Mouse (Mus musculus) MEL (cell line): Measurements from ENCODE around the gene Zfp952. TPM values are rescaled to one million over a fixed set of nuclear protein-coding genes. Genes with fewer than 3 reads are reported as not detected.

Experiments used
- KAT2A ChIP-seq: conservative IDR thresholded peaks from 2 replicates; pipeline ENCODE4 v1.6.1; 2012; ENCODE audit warnings: low read depth, low read length, improper control_type of control experiment, inconsistent platforms
- MEF2A ChIP-seq: IDR thresholded peaks from 2 replicates; pipeline ENCODE4 v1.6.1; 2014; ENCODE audit warnings: low read depth, mild to moderate bottlenecking, inconsistent platforms, low read length, improper control_type of control experiment; ENCODE audit not compliant: poor library complexity, insufficient replicate concordance, severe bottlenecking; ENCODE audit errors: extremely low read depth
- POLR2A ChIP-seq, 2 experiments: IDR thresholded peaks; 2 replicates each; pipeline ENCODE4 v1.6.1; 2011 to 2012; ENCODE audit warnings: low read length in 2 of 2, mild to moderate bottlenecking in 2 of 2, control low read depth in 1 of 2, improper control_type of control experiment in 1 of 2, low read depth in 1 of 2, moderate library complexity in 1 of 2; ENCODE audit not compliant: control insufficient read depth in 1 of 2, insufficient read depth in 1 of 2, poor library complexity in 1 of 2
- RCOR1 ChIP-seq: IDR thresholded peaks from 2 replicates; pipeline ENCODE4 v1.6.1; 2012; ENCODE audit warnings: low read depth, mild to moderate bottlenecking, inconsistent platforms, low read length, improper control_type of control experiment
- polyA plus RNA-seq, 2 experiments: library from polyadenylated mRNA; stranded (reverse) in 1 of 2; unstranded in 1 of 2; fragments of >175 nt in 1 of 2; fragments of >200 nt in 1 of 2; gene quantifications; 2 replicates each; pipeline versions ENCODE4 v1.2.1 to v1.2.4; 2012; ENCODE audit warnings: low replicate concordance in 2 of 2, low read depth in 1 of 2; ENCODE audit not compliant: insufficient read length in 2 of 2, insufficient read depth in 1 of 2, missing spikeins in 1 of 2
- total RNA-seq: library from RNA; depleted of rRNA; stranded (reverse); fragments of 300-350 nt; gene quantifications from 2 replicates; pipeline ENCODE4 v1.2.3, GENCODE M21; 2012; rRNA removed

Zfp952 gene
- total and polyA plus RNA-seq, 3 experiments, result 2.9 to 4.7 TPM; not detected in 1

- TF ChIP-seq KAT2A (no peak), MEF2A (no peak), RCOR1 (no peak), POLR2A (IDR thresholded peaks at IDR 0.05; ENCODE audit: control insufficient read depth in 1 of 2, insufficient read depth in 1 of 2, low read depth in 1 of 2, low read length in 2 of 2, poor library complexity in 1 of 2) (peak; percentile 25 to 51; a peak in 1 of 4 replicates)
These were observed 40.3 kb downstream of the Zfp952 start, which contains the start of gene Zfp763 (continued) for GRCm38 (mm10) chr17:33032900-33033891.

Other genes starting within 250 kb of the Zfp952 start
- 8.8 and 11.7 TPM in 2 replicates for gene Zfp871, start 204.8 kb upstream of the Zfp952 start, total RNA-seq
- 10 to 100 TPM; 12.2 to 16.9 TPM for gene Zfp871, start 204.8 kb upstream of the Zfp952 start, polyA plus RNA-seq
- gene Zfp811, start 183.2 kb upstream of the Zfp952 start, total RNA-seq, result not detected in 2 replicates
- not detected for gene Zfp811, start 183.2 kb upstream of the Zfp952 start, polyA plus RNA-seq
- not detected in 2 replicates for gene Zfp799, start 162.9 kb upstream of the Zfp952 start, total RNA-seq
- gene Zfp799, start 162.9 kb upstream of the Zfp952 start, polyA plus RNA-seq, result under 1 TPM in 1 of 2 experiments, not detected in 1; 0.01 TPM
- gene Zfp870, start 101.5 kb upstream of the Zfp952 start, total RNA-seq, result not detected in 2 replicates
- under 1 TPM in 1 of 2 experiments, not detected in 1; 0.25 TPM for gene Zfp870, start 101.5 kb upstream of the Zfp952 start, polyA plus RNA-seq
- gene Cyp4f14, start 75.8 kb upstream of the Zfp952 start, total RNA-seq, result not detected in 2 replicates
- gene Cyp4f14, start 75.8 kb upstream of the Zfp952 start, polyA plus RNA-seq, result not detected
- gene Cyp4f13, start 45.7 kb upstream of the Zfp952 start, total RNA-seq, result 5.4 and 9.7 TPM in 2 replicates
- 10 to 100 TPM in 1 of 2 experiments, not detected in 1; 19.3 TPM for gene Cyp4f13, start 45.7 kb upstream of the Zfp952 start, polyA plus RNA-seq
- gene Zfp472, start 27.3 kb upstream of the Zfp952 start, total RNA-seq, result 9.8 and 13.4 TPM in 2 replicates
- gene Zfp472, start 27.3 kb upstream of the Zfp952 start, polyA plus RNA-seq, result 1 to 10 TPM in 1 of 2 experiments, not detected in 1; 7.1 TPM
- gene Zfp763, start 40.3 kb downstream of the Zfp952 start, total RNA-seq, result 1.4 and 1.5 TPM in 2 replicates
- 1 to 10 TPM in 1 of 2 experiments, not detected in 1; 1.3 TPM for gene Zfp763, start 40.3 kb downstream of the Zfp952 start, polyA plus RNA-seq
- not detected in 2 replicates for gene 4921501E09Rik, start 74.9 kb downstream of the Zfp952 start, total RNA-seq
- gene 4921501E09Rik, start 74.9 kb downstream of the Zfp952 start, polyA plus RNA-seq, result not detected
- gene Zfp563, start 96.2 kb downstream of the Zfp952 start, total RNA-seq, result 1.6 and 1.7 TPM in 2 replicates
- gene Zfp563, start 96.2 kb downstream of the Zfp952 start, polyA plus RNA-seq, result under 1 TPM in 1 of 2 experiments, not detected in 1; 0.95 TPM
- not detected in 2 replicates for gene Morc2b, start 146.6 kb downstream of the Zfp952 start, total RNA-seq
- gene Morc2b, start 146.6 kb downstream of the Zfp952 start, polyA plus RNA-seq, result not detected
- not detected in 2 replicates for gene Olfr55, start 175.3 kb downstream of the Zfp952 start, total RNA-seq
- gene Olfr55, start 175.3 kb downstream of the Zfp952 start, polyA plus RNA-seq, result not detected
- not detected in 2 replicates for gene Olfr239, start 198.2 kb downstream of the Zfp952 start, total RNA-seq
- gene Olfr239, start 198.2 kb downstream of the Zfp952 start, polyA plus RNA-seq, result not detected
- not detected in 2 replicates for gene Olfr1564, start 228.6 kb downstream of the Zfp952 start, total RNA-seq
- under 1 TPM in 1 of 2 experiments, not detected in 1; 0.08 TPM for gene Olfr1564, start 228.6 kb downstream of the Zfp952 start, polyA plus RNA-seq